Mouse (Mus musculus) forebrain, embryonic 14.5 days (tissue): ENCODE measurements around the gene Fam234a. TPM values are rescaled to one million over a fixed set of nuclear protein-coding genes. Genes with fewer than 3 reads are reported as not detected.
"Not testable (repeated sequence)": the region's sequence is repeated elsewhere in the genome, so short reads cannot be mapped to it uniquely, and the experiment has no call there.

Source experiments
- ATAC-seq: fragments of 200-750 bp; cut with Nextera tagmentation; 2 replicates; pipeline ENCODE4 v1.8.0; 2017; ENCODE audit warnings: mild to moderate bottlenecking, moderate library complexity
- DNase-seq: peaks from one replicate; pipeline ENCODE4 v3.0.0-alpha.2; 2015; ENCODE audit warnings: low spot score
- H3K27ac ChIP-seq: fragments of 300-500 bp; sonication (generic); 2 replicates; pipeline ENCODE4 v1.5.1; 2014; ENCODE audit warnings: low read depth, mild to moderate bottlenecking, control low read depth, low read length, moderate library complexity
- H3K27me3 ChIP-seq: fragments of 300-500 bp; sonication (generic); replicated peaks from 2 replicates; pipeline ENCODE4 v1.6.1; 2014; ENCODE audit warnings: low read length, control low read depth, mixed read lengths; ENCODE audit not compliant: control insufficient read depth, insufficient read depth
- H3K36me3 ChIP-seq: fragments of 300-500 bp; sonication (generic); 2 replicates; pipeline ENCODE4 v1.6.1; 2014; ENCODE audit warnings: low read length, control low read depth; ENCODE audit not compliant: control insufficient read depth, insufficient read depth
- H3K4me1 ChIP-seq: fragments of 300-500 bp; sonication (generic); 2 replicates; pipeline ENCODE4 v1.6.1; 2014; ENCODE audit warnings: antibody characterized with exemption, low read length, control low read depth; ENCODE audit not compliant: control insufficient read depth, insufficient read depth
- H3K4me2 ChIP-seq: fragments of 300-500 bp; sonication (generic); 2 replicates; pipeline ENCODE4 v1.6.1; 2014; ENCODE audit warnings: mild to moderate bottlenecking, control low read depth, low read length
- H3K4me3 ChIP-seq: fragments of 300-500 bp; sonication (generic); 2 replicates; pipeline ENCODE4 v1.5.1; 2014; ENCODE audit warnings: low read depth, low read length, control low read depth
- H3K9ac ChIP-seq: fragments of 300-500 bp; sonication (generic); 2 replicates; pipeline ENCODE4 v1.6.1; 2014; ENCODE audit warnings: mild to moderate bottlenecking, low read length, control low read depth, moderate library complexity
- H3K9me3 ChIP-seq: fragments of 300-500 bp; sonication (generic); replicated peaks from 2 replicates; pipeline ENCODE4 v1.6.1; 2016; ENCODE audit warnings: low read length, control low read depth, mixed read lengths; ENCODE audit not compliant: control insufficient read depth
- WGBS: fragments of 180-500 bp; shearing (Covaris S2); extraction: QIAGEN DNeasy Blood & Tissue Kit; methylation state at CpG from one replicate; pipeline ENCODE4 v1.1.7; 2014; 5-methylcytosine and 5-hydroxymethylcytosine counted together
- polyA plus RNA-seq: library from polyadenylated mRNA; unstranded; fragments of >200 nt; fragmentation: Nextera tagmentation; extraction: Ambion mirVana; gene quantifications from 2 replicates; pipeline ENCODE4 v1.2.1, GENCODE M21; 2014

The Fam234a gene
- polyA plus RNA-seq, 1 experiment from 2014 or later: 15.8 TPM

DNA sequence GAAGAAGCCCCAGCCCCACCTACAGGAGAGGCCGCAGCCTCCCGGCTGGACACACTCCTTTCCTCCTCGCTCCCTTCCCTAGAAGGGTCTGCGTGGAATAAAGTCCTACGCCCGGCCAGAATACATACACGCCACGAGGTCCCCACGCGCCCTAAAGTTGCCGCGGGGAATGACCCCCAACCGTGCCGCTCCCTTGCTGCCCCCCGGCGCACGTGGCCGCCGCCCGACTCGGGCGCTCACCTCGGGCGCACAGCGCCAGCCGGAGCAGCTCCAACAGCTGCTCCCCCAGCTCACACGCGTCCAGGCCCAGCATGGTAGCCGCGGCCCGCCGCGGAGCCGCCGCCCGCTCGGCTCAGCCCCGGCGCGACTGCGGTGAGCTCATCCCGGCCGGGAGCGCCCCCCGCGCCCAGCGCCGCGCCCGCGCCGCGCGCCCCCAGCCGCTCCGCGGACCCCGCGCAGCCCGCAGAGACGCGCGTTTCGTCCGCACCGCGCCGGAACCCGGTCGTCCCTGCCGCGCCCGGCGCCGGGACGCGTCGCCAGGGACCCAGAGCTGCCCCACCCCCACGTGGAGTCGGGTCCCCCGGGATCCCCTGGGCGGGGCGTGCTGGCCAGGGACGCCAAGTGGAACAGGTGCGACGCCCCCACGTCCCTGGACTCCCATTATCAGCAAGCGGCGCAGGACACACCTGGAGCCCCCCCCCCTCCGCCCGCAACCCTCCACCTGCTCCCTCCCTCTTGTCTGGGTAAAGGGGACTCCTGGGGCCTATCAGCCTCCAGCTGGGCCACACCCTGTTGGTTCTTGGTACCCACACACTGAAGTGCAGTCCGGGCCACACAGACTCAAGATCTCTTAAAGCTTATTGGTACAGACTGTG is 43.0 kb downstream of the Fam234a start:
- ATAC-seq (peak; percentile 66), DNase-seq (peak; percentile 51)
- Histone ChIP-seq H3K36me3 (peaks cover 18% of the 10 kb centered on the region), H3K4me1 (peaks cover 6% of the 10 kb centered on the region; the same call in 1 of the 2 replicates), H3K9me3 (no peaks in the 10 kb centered on the region), H3K4me2 (peak overlapping the region; percentile 95), H3K27ac (no peak overlapping the region), H3K9ac (peak overlapping the region; percentile 69), H3K27me3 (peaks cover 49% of the 10 kb centered on the region), H3K4me3 (peak overlapping the region; percentile 46)
- under 1% methylated on average over 86 of the region's 92 CpGs for WGBS

DNA sequence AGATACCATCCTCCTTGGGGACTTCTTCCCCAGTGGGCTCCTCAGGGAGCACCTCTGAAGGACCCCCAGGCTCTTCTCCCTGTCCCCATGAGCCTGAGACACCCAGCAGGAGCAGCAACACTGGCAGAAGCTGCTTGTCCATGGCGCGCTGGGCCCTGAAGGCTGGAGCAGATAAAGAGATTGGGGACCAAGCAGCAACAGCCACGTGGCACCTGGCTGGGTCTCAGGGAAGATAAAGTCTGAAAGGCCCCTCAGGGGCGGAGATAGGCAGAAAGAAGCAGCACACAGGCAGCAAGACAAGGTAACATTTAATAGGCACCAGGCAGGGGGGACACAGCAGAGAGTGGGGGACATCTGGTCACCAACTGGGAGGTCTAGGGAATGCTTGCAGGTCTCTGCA is 45.1 kb downstream of the Fam234a start, which contains the start of gene Pdia2:
Gene Pdia2, minus strand, starts transcription at position 196 of the 400 bp plus-strand sequence.
- Histone ChIP-seq H3K27ac (no peak within 1 kb of the TSS), H3K4me1 (peaks cover 6% of the 10 kb centered on the region; the same call in 1 of the 2 replicates), H3K36me3 (peaks cover 40% of the 10 kb centered on the region), H3K9ac (no peak within 1 kb of the TSS), H3K4me2 (no peak within 1 kb of the TSS), H3K27me3 (peaks cover 37% of the 10 kb centered on the region), H3K4me3 (no peak within 1 kb of the TSS), H3K9me3 (no peaks in the 10 kb centered on the region)
- WGBS: 79% methylated on average over 4 of the region's 4 CpGs
- ATAC-seq (no peak), DNase-seq (no peak)

GRCm38 (mm10) chr17:26192481-26193190 is 51.4 kb downstream of the Fam234a start:
- DNase-seq (no peak), ATAC-seq (no peak)
- no peak overlapping the region for H3K4me3 ChIP-seq
- peaks cover 97% of the 10 kb centered on the region for H3K36me3 ChIP-seq
- H3K4me2 ChIP-seq: no peak overlapping the region
- H3K4me1 ChIP-seq: no peaks in the 10 kb centered on the region
- WGBS: 97% methylated on average over 15 of the region's 15 CpGs
- H3K9ac ChIP-seq: no peak overlapping the region
- H3K27ac ChIP-seq: no peak overlapping the region
- no peaks in the 10 kb centered on the region for H3K27me3 ChIP-seq
- no peaks in the 10 kb centered on the region for H3K9me3 ChIP-seq

DNA sequence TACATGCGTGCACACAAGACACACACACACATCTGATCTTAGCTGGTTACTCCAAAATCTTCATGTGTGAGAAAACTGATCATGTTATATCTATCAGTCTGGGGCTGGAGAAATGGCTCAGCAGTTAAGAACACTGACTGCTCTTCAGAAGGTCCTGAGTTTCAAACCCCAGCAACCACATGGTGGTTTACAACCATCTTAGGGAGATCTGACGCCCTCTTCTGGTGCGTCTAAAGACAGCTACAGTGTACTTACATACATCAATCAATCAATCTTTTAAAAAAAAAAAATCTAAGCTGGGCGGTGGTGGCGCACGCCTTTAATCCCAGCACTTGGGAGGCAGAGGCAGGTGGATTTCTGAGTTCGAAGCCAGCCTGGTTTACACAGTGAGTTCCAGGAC is 52.6 kb downstream of the Fam234a start:
- WGBS: 90% methylated on average over 7 of the region's 7 CpGs
- not testable (repeated sequence) for H3K4me3 ChIP-seq, H3K4me1 ChIP-seq, H3K9ac ChIP-seq, ATAC-seq, H3K9me3 ChIP-seq, DNase-seq, H3K27ac ChIP-seq, H3K4me2 ChIP-seq, H3K27me3 ChIP-seq
- peaks cover 97% of the 10 kb centered on the region for H3K36me3 ChIP-seq

DNA sequence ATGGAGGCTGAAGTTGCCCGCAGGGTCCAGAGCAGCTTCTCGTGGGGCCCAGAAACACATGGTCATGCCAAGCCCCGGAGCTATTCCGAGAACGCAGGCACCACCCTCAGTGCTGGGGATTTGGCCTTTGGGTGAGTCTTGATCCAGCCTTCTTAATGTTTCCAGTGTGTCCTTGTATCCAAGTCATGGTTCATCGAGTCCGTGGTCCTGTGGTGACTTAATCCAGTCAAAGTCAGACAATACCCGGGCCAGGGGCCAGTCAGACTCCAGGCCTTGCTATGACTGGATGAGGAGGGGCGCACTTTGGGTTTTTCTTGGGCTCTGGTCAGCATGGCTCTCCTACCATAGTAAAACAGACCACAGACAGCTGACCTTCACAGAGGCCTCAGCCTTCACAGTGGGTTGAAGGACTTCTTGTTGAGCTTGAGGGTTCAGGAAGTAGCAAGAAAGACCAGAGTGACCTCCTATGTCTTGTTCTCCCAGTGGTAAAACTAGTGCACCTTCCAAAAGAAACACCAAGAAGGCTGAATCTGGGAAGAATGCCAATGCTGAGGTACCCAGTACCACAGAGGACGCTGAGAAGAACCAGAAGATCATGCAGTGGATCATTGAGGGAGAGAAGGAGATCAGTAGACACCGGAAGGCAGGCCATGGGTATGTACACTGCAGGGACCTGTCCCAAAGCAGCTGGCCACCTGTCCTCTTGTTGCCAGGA is 55.8 kb downstream of the Fam234a start:
- no peak overlapping the region for H3K4me3 ChIP-seq
- ATAC-seq: no peak
- 94% methylated on average over 11 of the region's 11 CpGs for WGBS
- H3K4me1 ChIP-seq: no peaks in the 10 kb centered on the region
- DNase-seq: no peak
- no peak overlapping the region for H3K4me2 ChIP-seq
- no peaks in the 10 kb centered on the region for H3K9me3 ChIP-seq
- H3K27ac ChIP-seq: no peak overlapping the region
- peaks cover 96% of the 10 kb centered on the region for H3K36me3 ChIP-seq
- H3K27me3 ChIP-seq: no peaks in the 10 kb centered on the region
- H3K9ac ChIP-seq: no peak overlapping the region

- Histone ChIP-seq H3K27me3 (no peaks in the 10 kb centered on the region), H3K36me3 (peaks cover 96% of the 10 kb centered on the region), H3K9me3 (no peaks in the 10 kb centered on the region), H3K4me3 (no peak overlapping the region), H3K27ac (no peak overlapping the region), H3K4me2 (no peak overlapping the region), H3K4me1 (no peaks in the 10 kb centered on the region), H3K9ac (no peak overlapping the region)
- DNase-seq (no peak), ATAC-seq (no peak)
- 96% methylated on average over 5 of the region's 5 CpGs for WGBS
Observed at GRCm38 (mm10) chr17:26187592-26187991, 56.5 kb downstream of the Fam234a start.

DNA sequence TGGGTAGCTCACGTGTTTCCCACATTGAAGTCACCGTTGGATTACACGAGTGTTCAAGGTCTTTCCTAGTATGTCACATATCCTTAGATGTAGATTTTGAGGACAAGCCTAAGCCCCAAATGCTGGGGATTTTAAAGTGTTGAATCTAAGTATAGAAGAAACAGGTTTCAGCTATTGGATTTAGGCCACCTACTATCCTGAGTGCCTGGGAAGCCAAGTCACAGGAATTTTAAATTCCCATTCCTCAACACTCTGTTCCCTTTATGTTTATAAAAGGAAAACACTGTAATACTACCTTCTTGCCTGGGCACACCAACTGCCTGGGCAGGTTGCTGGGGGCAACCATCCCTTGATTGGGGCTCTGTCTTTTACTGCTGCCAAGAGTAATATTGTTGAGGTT is 62.9 kb downstream of the Fam234a start:
- DNase-seq (no peak), ATAC-seq (no peak)
- Histone ChIP-seq H3K9ac (no peak overlapping the region), H3K27ac (no peak overlapping the region), H3K27me3 (no peaks in the 10 kb centered on the region), H3K4me3 (no peak overlapping the region), H3K9me3 (no peaks in the 10 kb centered on the region), H3K4me1 (no peaks in the 10 kb centered on the region), H3K4me2 (no peak overlapping the region), H3K36me3 (peaks cover 43% of the 10 kb centered on the region)
- 98% methylated on average over 3 of the region's 3 CpGs for WGBS

GRCm38 (mm10) chr17:26178611-26179010 is 65.4 kb downstream of the Fam234a start:
- ATAC-seq: no peak
- DNase-seq: no peak

More at GRCm38 (mm10) chr17:26178611-26179010, 65.4 kb downstream of the Fam234a start:
- Histone ChIP-seq H3K36me3 (peaks cover 27% of the 10 kb centered on the region), H3K4me3 (no peak overlapping the region), H3K4me2 (no peak overlapping the region), H3K27me3 (no peaks in the 10 kb centered on the region), H3K27ac (no peak overlapping the region), H3K9me3 (no peaks in the 10 kb centered on the region), H3K9ac (no peak overlapping the region), H3K4me1 (no peaks in the 10 kb centered on the region)
